Mouse (Mus musculus): ENCODE measurements around the gene Pstpip1.

The Pstpip1 gene

GRCm38 (mm10) chr9:56089778-56090520 lies at the start of gene Pstpip1:
Gene Pstpip1 (plus strand): TSS chr9:56089962.
- Histone ChIP-seq H3K27me3 (ENCODE audit: control insufficient read depth, insufficient read depth, low read length, poor library complexity, severe bottlenecking) (no peaks in the 10 kb centered on the region), H3K36me3 (ENCODE audit: control insufficient read depth, insufficient read depth, low read length, poor library complexity, severe bottlenecking) (no peaks in the 10 kb centered on the region)
- peak; percentile 63 for DNase-seq (ENCODE audit: low read depth, low spot score)

- H3K36me3 ChIP-seq (ENCODE audit: control insufficient read depth, insufficient read depth, low read length, poor library complexity, severe bottlenecking), result no peaks in the 10 kb centered on the region
- DNase-seq (ENCODE audit: low read depth, low spot score), result peak; percentile 95
- no peaks in the 10 kb centered on the region for H3K27me3 ChIP-seq (ENCODE audit: control insufficient read depth, insufficient read depth, low read length, poor library complexity, severe bottlenecking)
Observed at GRCm38 (mm10) chr9:56041372-56042180, 48.2 kb upstream of the Pstpip1 start, which contains the start of gene Rcn2. Gene Rcn2 (plus strand): TSS chr9:56041845.

DNA sequence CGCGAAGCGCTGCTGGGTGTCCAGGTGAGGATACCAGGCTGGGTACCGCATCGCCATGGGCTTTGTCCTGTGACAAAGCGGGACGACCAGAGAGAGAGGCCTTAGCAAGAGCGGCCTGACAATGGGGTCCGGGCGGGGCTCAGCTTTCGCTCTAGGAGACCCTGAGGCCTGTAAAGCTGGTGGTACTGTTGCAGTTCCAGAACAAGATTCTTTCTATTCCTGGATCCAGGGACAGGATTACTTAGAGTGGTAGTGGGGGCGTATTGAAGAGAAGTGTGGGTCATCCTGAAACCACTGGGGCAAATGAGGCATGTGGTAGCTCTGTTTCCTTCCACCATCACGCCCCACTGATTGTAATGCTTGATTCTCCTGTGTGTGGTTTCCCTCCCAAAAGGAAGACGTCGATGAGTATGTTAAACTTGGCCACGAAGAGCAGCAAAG lies 47.6 kb upstream of the Pstpip1 start:
- Histone ChIP-seq H3K27me3 (ENCODE audit: control insufficient read depth, insufficient read depth, low read length, poor library complexity, severe bottlenecking) (no peaks in the 10 kb centered on the region), H3K36me3 (ENCODE audit: control insufficient read depth, insufficient read depth, low read length, poor library complexity, severe bottlenecking) (no peaks in the 10 kb centered on the region)
- DNase-seq (ENCODE audit: low read depth, low spot score), result peak; percentile 47

DNA sequence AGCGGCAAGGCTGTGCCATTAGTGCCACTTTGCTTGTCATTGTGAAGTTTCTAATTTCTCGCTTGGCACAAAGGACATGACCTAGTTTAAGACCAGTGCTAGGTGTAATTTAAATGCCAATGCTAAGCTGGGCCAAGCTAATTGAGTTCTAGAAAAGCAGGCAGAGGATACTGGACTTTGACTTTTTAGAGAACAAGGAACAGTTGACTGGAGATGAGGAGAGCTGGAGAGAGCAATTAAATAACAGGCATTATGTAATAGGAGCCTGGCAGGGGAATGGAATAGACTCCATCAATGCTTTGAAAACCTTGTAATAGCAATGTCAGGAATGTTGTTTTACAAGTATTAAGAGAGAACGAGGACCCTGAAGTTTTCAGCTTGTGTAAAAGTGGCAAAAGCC lies 36.0 kb upstream of the Pstpip1 start:
- Histone ChIP-seq H3K27me3 (ENCODE audit: control insufficient read depth, insufficient read depth, low read length, poor library complexity, severe bottlenecking) (no peaks in the 10 kb centered on the region), H3K36me3 (ENCODE audit: control insufficient read depth, insufficient read depth, low read length, poor library complexity, severe bottlenecking) (peaks cover 3% of the 10 kb centered on the region; the same call in 1 of the 2 replicates)
- DNase-seq (ENCODE audit: low read depth, low spot score), result no peak

DNA sequence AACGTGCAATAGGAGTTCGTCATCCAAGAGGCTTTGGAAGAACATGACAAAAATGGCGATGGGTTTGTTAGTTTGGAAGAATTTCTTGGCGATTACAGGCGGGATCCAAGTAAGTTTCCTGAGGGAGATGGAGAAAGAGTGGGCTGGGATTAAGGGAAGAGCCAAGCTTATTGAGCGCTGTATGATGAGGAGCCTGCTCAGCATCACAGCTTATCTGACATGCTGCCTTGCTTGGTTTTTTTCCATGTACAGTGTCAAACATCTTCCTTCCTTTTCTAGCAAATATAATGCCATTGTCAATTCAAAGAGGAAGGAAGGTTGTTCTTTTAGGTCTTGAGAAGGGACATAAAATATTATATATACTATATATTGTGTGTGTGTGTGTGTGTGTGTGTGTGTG lies 33.6 kb upstream of the Pstpip1 start:
- Histone ChIP-seq H3K36me3 (ENCODE audit: control insufficient read depth, insufficient read depth, low read length, poor library complexity, severe bottlenecking) (peaks cover 5% of the 10 kb centered on the region), H3K27me3 (ENCODE audit: control insufficient read depth, insufficient read depth, low read length, poor library complexity, severe bottlenecking) (no peaks in the 10 kb centered on the region)
- no peak for DNase-seq (ENCODE audit: low read depth, low spot score)

DNA sequence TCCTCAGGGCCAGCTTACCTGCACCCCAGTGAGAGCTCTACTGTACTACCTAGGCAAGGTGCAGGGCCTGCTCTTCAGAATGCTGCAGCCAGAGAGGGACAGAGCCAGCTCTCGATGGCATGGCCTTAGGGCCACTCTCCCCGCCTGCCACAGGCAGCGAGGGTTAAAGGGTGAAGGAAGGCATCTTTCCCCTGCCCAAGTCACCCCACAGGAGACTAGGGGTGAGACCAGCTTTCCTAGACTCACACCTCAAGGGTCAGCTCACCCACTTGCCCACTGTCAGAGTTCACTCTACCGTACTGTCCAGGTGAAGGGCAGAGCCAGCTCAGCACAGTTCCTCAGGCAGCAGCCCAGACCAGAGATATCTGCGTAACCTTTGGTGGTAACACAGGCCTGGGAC lies 27.4 kb upstream of the Pstpip1 start:
- Histone ChIP-seq H3K27me3 (ENCODE audit: control insufficient read depth, insufficient read depth, low read length, poor library complexity, severe bottlenecking) (no peaks in the 10 kb centered on the region), H3K36me3 (ENCODE audit: control insufficient read depth, insufficient read depth, low read length, poor library complexity, severe bottlenecking) (peaks cover 7% of the 10 kb centered on the region)
- no peak for DNase-seq (ENCODE audit: low read depth, low spot score)

GRCm38 (mm10) chr9:56065011-56065410 lies 24.8 kb upstream of the Pstpip1 start:
- H3K27me3 ChIP-seq (ENCODE audit: control insufficient read depth, insufficient read depth, low read length, poor library complexity, severe bottlenecking), result no peaks in the 10 kb centered on the region
- peaks cover 3% of the 10 kb centered on the region; the same call in 1 of the 2 replicates for H3K36me3 ChIP-seq (ENCODE audit: control insufficient read depth, insufficient read depth, low read length, poor library complexity, severe bottlenecking)
- no peak for DNase-seq (ENCODE audit: low read depth, low spot score)

GRCm38 (mm10) chr9:56067964-56068363 lies 21.8 kb upstream of the Pstpip1 start:
- no peak for DNase-seq (ENCODE audit: low read depth, low spot score)
- Histone ChIP-seq H3K36me3 (ENCODE audit: control insufficient read depth, insufficient read depth, low read length, poor library complexity, severe bottlenecking) (peaks cover 3% of the 10 kb centered on the region; the same call in 1 of the 2 replicates), H3K27me3 (ENCODE audit: control insufficient read depth, insufficient read depth, low read length, poor library complexity, severe bottlenecking) (no peaks in the 10 kb centered on the region)

DNA sequence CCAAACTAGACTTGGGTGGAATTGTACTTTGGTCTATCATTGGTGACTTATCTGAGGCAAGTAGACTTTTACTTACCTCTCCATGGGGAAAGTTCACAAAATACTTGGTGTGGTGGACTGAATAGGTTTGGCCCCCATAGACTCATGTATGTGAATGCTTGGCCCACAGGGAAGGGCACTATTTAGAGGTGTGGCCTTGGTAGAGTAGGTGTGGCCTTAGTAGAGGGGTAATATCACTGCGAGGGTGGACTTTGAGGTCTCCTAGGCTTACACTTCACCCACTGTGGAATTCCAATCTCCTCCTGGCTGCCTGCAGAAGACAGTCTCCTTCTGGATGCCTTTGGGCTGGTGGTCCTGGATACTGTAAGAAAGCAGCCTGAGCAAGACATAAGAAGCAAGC lies 21.1 kb upstream of the Pstpip1 start:
- DNase-seq (ENCODE audit: low read depth, low spot score), result no peak
- Histone ChIP-seq H3K36me3 (ENCODE audit: control insufficient read depth, insufficient read depth, low read length, poor library complexity, severe bottlenecking) (peaks cover 2% of the 10 kb centered on the region; the same call in 1 of the 2 replicates), H3K27me3 (ENCODE audit: control insufficient read depth, insufficient read depth, low read length, poor library complexity, severe bottlenecking) (no peaks in the 10 kb centered on the region)

- Histone ChIP-seq H3K27me3 (ENCODE audit: control insufficient read depth, insufficient read depth, low read length, poor library complexity, severe bottlenecking) (no peaks in the 10 kb centered on the region), H3K36me3 (ENCODE audit: control insufficient read depth, insufficient read depth, low read length, poor library complexity, severe bottlenecking) (no peaks in the 10 kb centered on the region)
- DNase-seq (ENCODE audit: low read depth, low spot score), result no peak
Observed at GRCm38 (mm10) chr9:56072861-56073260, 16.9 kb upstream of the Pstpip1 start.

- H3K36me3 ChIP-seq (ENCODE audit: control insufficient read depth, insufficient read depth, low read length, poor library complexity, severe bottlenecking), result no peaks in the 10 kb centered on the region
- no peak for DNase-seq (ENCODE audit: low read depth, low spot score)
- H3K27me3 ChIP-seq (ENCODE audit: control insufficient read depth, insufficient read depth, low read length, poor library complexity, severe bottlenecking), result no peaks in the 10 kb centered on the region
Observed at GRCm38 (mm10) chr9:56074863-56075262, 14.9 kb upstream of the Pstpip1 start.

GRCm38 (mm10) chr9:56075264-56075663 lies 14.5 kb upstream of the Pstpip1 start:
- H3K36me3 ChIP-seq (ENCODE audit: control insufficient read depth, insufficient read depth, low read length, poor library complexity, severe bottlenecking), result no peaks in the 10 kb centered on the region
- peak; percentile 88 for DNase-seq (ENCODE audit: low read depth, low spot score)

GRCm38 (mm10) chr9:56075901-56076620 lies 13.7 kb upstream of the Pstpip1 start:
- peak; percentile 71 for DNase-seq (ENCODE audit: low read depth, low spot score)
- Histone ChIP-seq H3K36me3 (ENCODE audit: control insufficient read depth, insufficient read depth, low read length, poor library complexity, severe bottlenecking) (no peaks in the 10 kb centered on the region), H3K27me3 (ENCODE audit: control insufficient read depth, insufficient read depth, low read length, poor library complexity, severe bottlenecking) (no peaks in the 10 kb centered on the region)

More at GRCm38 (mm10) chr9:56075264-56075663, 14.5 kb upstream of the Pstpip1 start:
- no peaks in the 10 kb centered on the region for H3K27me3 ChIP-seq (ENCODE audit: control insufficient read depth, insufficient read depth, low read length, poor library complexity, severe bottlenecking)

- H3K27me3 ChIP-seq (ENCODE audit: control insufficient read depth, insufficient read depth, low read length, poor library complexity, severe bottlenecking), result no peaks in the 10 kb centered on the region
- H3K36me3 ChIP-seq (ENCODE audit: control insufficient read depth, insufficient read depth, low read length, poor library complexity, severe bottlenecking), result no peaks in the 10 kb centered on the region
- DNase-seq (ENCODE audit: low read depth, low spot score), result no peak
Observed at GRCm38 (mm10) chr9:56079587-56079986, 10.2 kb upstream of the Pstpip1 start.

Data from splenic B cell, adult 2 months (primary cell).